Mouse (Mus musculus): Measurements from ENCODE around the gene 4930523C07Rik.

- TF ChIP-seq EP300 (IDR thresholded peaks at IDR 0.05; ENCODE audit: low read depth) (no peak), CTCF (IDR thresholded peaks at IDR 0.05; ENCODE audit: low read depth) (no peak)
These were observed 2.9 kb upstream of the 4930523C07Rik start for GRCm38 (mm10) chr1:160041264-160041775.
